Mouse (Mus musculus): Measurements from ENCODE around the gene Noct. TPM values are rescaled to one million over a fixed set of nuclear protein-coding genes. Genes with fewer than 3 reads are reported as not detected.

Noct gene
- total and polyA plus RNA-seq, 3 experiments = 8.7 to 13.8 (median 12.0) TPM

DNA sequence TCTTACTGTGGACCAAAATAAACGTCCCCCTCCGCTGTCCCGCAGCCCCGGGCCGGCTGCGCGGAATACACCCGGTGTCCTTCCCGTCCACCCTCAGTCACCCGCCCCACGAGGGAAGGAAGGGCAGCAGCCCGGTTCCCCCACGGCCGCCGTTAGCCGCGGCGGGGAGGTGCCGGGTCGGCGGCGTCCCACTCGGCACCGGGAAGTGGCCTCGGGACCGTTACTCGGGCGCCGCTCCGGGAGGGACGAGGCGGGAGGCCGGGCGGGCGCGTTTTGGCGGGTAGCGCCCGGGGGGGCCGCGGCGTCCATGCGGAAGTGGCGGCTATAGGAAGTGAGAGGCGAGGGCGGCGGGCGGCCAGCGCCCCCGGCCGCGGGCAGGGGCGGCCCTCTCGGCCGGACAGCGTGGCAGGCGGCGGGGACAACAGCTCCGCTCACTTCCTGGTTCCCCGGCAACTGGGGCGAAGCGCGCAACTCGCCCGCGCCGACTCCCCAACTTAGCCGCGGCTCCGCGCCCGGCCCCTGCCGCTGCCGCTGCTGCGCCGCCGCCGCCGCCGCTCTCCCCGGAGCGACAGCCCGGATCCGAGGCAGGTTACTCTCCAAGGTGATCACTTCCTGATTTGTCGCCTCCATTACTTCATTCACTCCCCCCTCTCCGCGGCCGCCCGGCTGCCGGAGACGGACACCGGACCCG, 52.3 kb downstream of the Noct start:
- dilution Hi-C loops (cut with MboI; ENCODE audit: extremely low pct_ligation_motif_present, extremely low pct_unique_long_range_greater_than_20kb, low sequenced_read_pairs) = no loop called here
- H3K9me3 ChIP-seq (replicated peaks; ENCODE audit: low read length) = no peaks in the 10 kb centered on the region
- H3K4me3 ChIP-seq (replicated peaks in 1 of 3; ENCODE audit: low read depth in 2 of 3, low read length in 2 of 3, poor library complexity in 1 of 3) = peak overlapping the region; percentile 78 to 99 (median 90)
- H3K27ac ChIP-seq (ENCODE audit: insufficient read depth, low read depth) = peak overlapping the region; percentile 97
- H3K4me1 ChIP-seq (ENCODE audit: control insufficient read depth in 1 of 2, insufficient read depth in 2 of 2) = peaks cover 7 to 22% of the 10 kb centered on the region in 2 experiments; a peak in 3 of 4 replicates
- peak overlapping the region; percentile 99 for H3K9ac ChIP-seq (ENCODE audit: insufficient read depth, low read depth)
- TF ChIP-seq BHLHE40 (IDR thresholded peaks at IDR 0.05; ENCODE audit: low read depth, low read length) (no peak), MAX (IDR thresholded peaks at IDR 0.05; ENCODE audit: low read length) (0 out of 2 replicates have a peak, but pooled peaks have one; percentile 21), ZC3H11A (IDR thresholded peaks at IDR 0.05; ENCODE audit: low read depth, low read length) (no peak), TCF12 (IDR thresholded peaks at IDR 0.05; ENCODE audit: low read depth, low read length) (peak; percentile 12; the same call in 1 of the 2 replicates), ELF1 (IDR thresholded peaks at IDR 0.05; ENCODE audit: low read depth, low read length) (peak; percentile 87), NRF1 (IDR thresholded peaks at IDR 0.05; ENCODE audit: low read depth, low read length) (peak; percentile 24), CHD2 (IDR thresholded peaks at IDR 0.05; ENCODE audit: low read length) (no peak), ZMIZ1 (IDR thresholded peaks at IDR 0.05; ENCODE audit: low read depth, low read length) (0 out of 2 replicates have a peak, but pooled peaks have one; percentile 45), IRF4 (IDR thresholded peaks at IDR 0.05; ENCODE audit: low read depth, low read length) (0 out of 2 replicates have a peak, but pooled peaks have one; percentile 2)
- peak; percentile 39 for DNase-seq (ENCODE audit: extremely low read depth)
- H3K27me3 ChIP-seq (replicated peaks) = no peaks in the 10 kb centered on the region
- peaks cover 0 to 5% of the 10 kb centered on the region in 2 experiments for H3K36me3 ChIP-seq (replicated peaks in 1 of 2; ENCODE audit: control insufficient read depth in 1 of 2, insufficient read depth in 1 of 2, low read length in 1 of 2)
- no peak overlapping the region for H3K4me2 ChIP-seq (ENCODE audit: insufficient read depth, low read depth, poor library complexity, severe bottlenecking)
- H3K79me2 ChIP-seq (replicated peaks; ENCODE audit: control insufficient read depth, extremely low read depth, insufficient read depth, poor library complexity, severe bottlenecking) = peaks cover 36% of the 10 kb centered on the region
- in situ Hi-C loops (cut with MboI; ENCODE audit: low pct_ligation_motif_present, low pct_unique_long_range_greater_than_20kb, low sequenced_read_pairs) = no loop called here

DNA sequence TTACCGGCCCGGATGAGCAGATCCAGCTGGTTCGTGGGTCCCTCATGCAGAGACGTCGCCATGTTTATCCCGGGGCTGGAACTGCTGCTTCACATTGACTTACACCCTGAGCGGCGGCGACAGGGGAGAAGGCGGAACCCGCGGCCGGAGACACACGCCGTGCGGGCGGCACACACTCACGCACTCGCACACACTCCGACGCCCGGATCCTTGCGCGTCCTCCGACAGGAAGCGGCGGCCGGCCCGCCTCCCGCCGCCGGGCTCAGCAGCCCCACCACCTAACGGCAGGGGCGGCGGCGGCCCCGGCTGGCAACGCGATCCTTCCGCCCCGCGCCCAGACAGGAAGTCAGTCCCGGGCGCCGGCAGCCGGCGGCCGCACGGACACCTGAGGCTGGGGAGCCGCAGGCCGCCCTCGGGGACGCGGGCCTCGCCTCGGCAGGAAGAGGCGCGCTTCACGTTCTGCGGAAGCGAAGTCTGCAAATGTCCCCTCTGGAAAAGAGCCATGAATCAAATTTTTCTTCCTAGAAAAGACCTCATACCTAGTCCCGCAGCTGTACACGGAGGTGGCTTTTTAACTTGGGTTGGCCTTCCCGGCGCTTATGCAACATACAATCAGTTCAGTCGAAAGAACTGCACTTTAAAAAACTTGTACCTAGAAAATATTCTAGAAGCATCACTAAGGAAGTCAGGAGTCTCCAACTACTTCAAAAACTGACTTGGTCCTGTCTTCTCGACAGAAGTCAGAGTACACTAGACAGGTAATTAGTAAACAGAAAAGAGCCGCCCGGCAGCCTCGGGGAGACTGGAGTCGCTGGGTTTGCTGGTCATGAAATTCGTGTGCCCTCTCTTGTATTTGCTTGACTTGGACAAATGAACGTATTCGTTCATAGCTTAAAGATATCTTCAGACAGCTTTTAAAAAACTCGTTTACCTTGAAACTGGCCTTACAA, 53.2 kb downstream of the Noct start:
- peaks cover 7 to 15% of the 10 kb centered on the region in 2 experiments; a peak in 3 of 4 replicates for H3K4me1 ChIP-seq (ENCODE audit: control insufficient read depth in 1 of 2, insufficient read depth in 2 of 2)
- no peak for TF ChIP-seq TBP (conservative IDR thresholded peaks at IDR 0.05; ENCODE audit: low read depth, low read length)
- peak; percentile 62; the same call in 1 of the 2 replicates for TF ChIP-seq POLR2AphosphoS2 (IDR thresholded peaks at IDR 0.05; ENCODE audit: low read depth, low read length)
- TF ChIP-seq PAX5 (IDR thresholded peaks at IDR 0.05; ENCODE audit: low read length) = no peak
- TF ChIP-seq UBTF (IDR thresholded peaks at IDR 0.05; ENCODE audit: low read depth, low read length) = peak; percentile 95
- TF ChIP-seq USF1 (IDR thresholded peaks at IDR 0.05; ENCODE audit: low read depth, low read length) = no peak
- peak; percentile 70; the same call in 1 of the 2 replicates for TF ChIP-seq MXI1 (IDR thresholded peaks at IDR 0.05; ENCODE audit: low read depth, low read length)
- TF ChIP-seq CHD1 (IDR thresholded peaks at IDR 0.05; ENCODE audit: low read depth, low read length) = peak; percentile 93
- no peak for TF ChIP-seq JUND (conservative IDR thresholded peaks at IDR 0.05; ENCODE audit: low read depth, low read length)
- TF ChIP-seq MAX (IDR thresholded peaks at IDR 0.05; ENCODE audit: low read length) = 0 out of 2 replicates have a peak, but pooled peaks have one; percentile 42
- peak; percentile 79; the same call in 1 of the 2 replicates for TF ChIP-seq ZMIZ1 (IDR thresholded peaks at IDR 0.05; ENCODE audit: low read depth, low read length)
- TF ChIP-seq IRF4 (IDR thresholded peaks at IDR 0.05; ENCODE audit: low read depth, low read length) = peak; percentile 37
- TF ChIP-seq BHLHE40 (IDR thresholded peaks at IDR 0.05; ENCODE audit: low read depth, low read length) = peak; percentile 65
- TF ChIP-seq E2F4 (IDR thresholded peaks at IDR 0.05; ENCODE audit: insufficient replicate concordance, low read depth, low read length) = no peak
- peak; percentile 81 for TF ChIP-seq POLR2A (IDR thresholded peaks at IDR 0.05; ENCODE audit: low read depth, low read length)
- peak; percentile 73; the same call in 1 of the 2 replicates for TF ChIP-seq KAT2A (IDR thresholded peaks at IDR 0.05; ENCODE audit: insufficient replicate concordance, low read length)
- TF ChIP-seq RAD21 (IDR thresholded peaks at IDR 0.05; ENCODE audit: low read depth, low read length) = no peak
- 0 out of 2 replicates have a peak, but pooled peaks have one; percentile 47 for TF ChIP-seq CHD2 (IDR thresholded peaks at IDR 0.05; ENCODE audit: low read length)
- TF ChIP-seq EP300 (IDR thresholded peaks at IDR 0.05; ENCODE audit: low read length) = no peak
- TF ChIP-seq ELF1 (IDR thresholded peaks at IDR 0.05; ENCODE audit: low read depth, low read length) = peak; percentile 82
- no peak for TF ChIP-seq MAFK (IDR thresholded peaks at IDR 0.05; ENCODE audit: insufficient replicate concordance, low read length)
- TF ChIP-seq MEF2A (IDR thresholded peaks at IDR 0.05; ENCODE audit: borderline replicate concordance, low read depth, low read length) = peak; percentile 64; the same call in 1 of the 2 replicates
- no peak for TF ChIP-seq ETS1 (conservative IDR thresholded peaks at IDR 0.05; ENCODE audit: low read depth, low read length)
- TF ChIP-seq TCF12 (IDR thresholded peaks at IDR 0.05; ENCODE audit: low read depth, low read length) = peak; percentile 86
- no peak for TF ChIP-seq MAZ (IDR thresholded peaks at IDR 0.05; ENCODE audit: low read depth, low read length)

More for the DNA sequence above, 53.2 kb downstream of the Noct start:
- no peaks in the 10 kb centered on the region for H3K9me3 ChIP-seq (replicated peaks; ENCODE audit: low read length)
- peak overlapping the region; percentile 97 for H3K27ac ChIP-seq (ENCODE audit: insufficient read depth, low read depth)
- peaks cover 27% of the 10 kb centered on the region for H3K79me2 ChIP-seq (replicated peaks; ENCODE audit: control insufficient read depth, extremely low read depth, insufficient read depth, poor library complexity, severe bottlenecking)
- dilution Hi-C loops (cut with MboI; ENCODE audit: extremely low pct_ligation_motif_present, extremely low pct_unique_long_range_greater_than_20kb, low sequenced_read_pairs) = no loop called here
- H3K4me3 ChIP-seq (replicated peaks in 1 of 3; ENCODE audit: low read depth in 2 of 3, low read length in 2 of 3, poor library complexity in 1 of 3) = peak overlapping the region; percentile 78 to 99 (median 90)
- H3K27me3 ChIP-seq (replicated peaks) = no peaks in the 10 kb centered on the region
- H3K4me2 ChIP-seq (ENCODE audit: insufficient read depth, low read depth, poor library complexity, severe bottlenecking) = peak overlapping the region; percentile 51
- in situ Hi-C loops (cut with MboI; ENCODE audit: low pct_ligation_motif_present, low pct_unique_long_range_greater_than_20kb, low sequenced_read_pairs) = no loop called here
- peak; percentile 74 for DNase-seq (ENCODE audit: extremely low read depth)
- H3K9ac ChIP-seq (ENCODE audit: insufficient read depth, low read depth) = peak overlapping the region; percentile 99
- H3K36me3 ChIP-seq (replicated peaks in 1 of 2; ENCODE audit: control insufficient read depth in 1 of 2, insufficient read depth in 1 of 2, low read length in 1 of 2) = peaks cover 0 to 5% of the 10 kb centered on the region in 2 experiments

Data from CH12.LX (cell line).